Mouse (Mus musculus) cerebral cortex, adult 2 months (tissue): Measurements from ENCODE around the gene Cfap54.

ENCODE experiments used
- WGBS: fragments of 180-500 bp; shearing (Covaris S2); methylation state at CpG from one replicate; pipeline ENCODE4 v1.1.7; 2018; 5-methylcytosine and 5-hydroxymethylcytosine counted together

Cfap54 gene

GRCm38 (mm10) chr10:93062395-93062794 lies 19.0 kb downstream of the Cfap54 start:
- WGBS = 90% methylated on average over 4 of the region's 4 CpGs

- WGBS = 37% methylated on average over 6 of the region's 6 CpGs
Observed at GRCm38 (mm10) chr10:93053867-93054266, 27.6 kb downstream of the Cfap54 start.

GRCm38 (mm10) chr10:93053315-93053714 lies 28.1 kb downstream of the Cfap54 start:
- 46% methylated on average over 4 of the region's 4 CpGs for WGBS

- WGBS = 15% methylated on average over 13 of the region's 13 CpGs
Observed at GRCm38 (mm10) chr10:93051016-93051726, 30.2 kb downstream of the Cfap54 start.

GRCm38 (mm10) chr10:93050571-93050970 lies 30.8 kb downstream of the Cfap54 start:
- WGBS = 41% methylated on average over 3 of the region's 3 CpGs

GRCm38 (mm10) chr10:93043195-93043594 lies 38.2 kb downstream of the Cfap54 start:
- 95% methylated on average over 10 of the region's 10 CpGs for WGBS

- 91% methylated on average over 3 of the region's 3 CpGs for WGBS
Observed at GRCm38 (mm10) chr10:93041850-93042249, 39.6 kb downstream of the Cfap54 start.

GRCm38 (mm10) chr10:93041392-93041791 lies 40.0 kb downstream of the Cfap54 start:
- WGBS = 74% methylated on average over 4 of the region's 4 CpGs

- WGBS = 56% methylated on average over 3 of the region's 3 CpGs
Observed at GRCm38 (mm10) chr10:93036532-93036931, 44.9 kb downstream of the Cfap54 start.

GRCm38 (mm10) chr10:93035489-93035888 lies 45.9 kb downstream of the Cfap54 start:
- WGBS = 51% methylated on average over 10 of the region's 10 CpGs

GRCm38 (mm10) chr10:93023295-93023694 lies 58.1 kb downstream of the Cfap54 start:
- 86% methylated on average over 8 of the region's 8 CpGs for WGBS

- 25% methylated on average over 8 of the region's 8 CpGs for WGBS
Observed at GRCm38 (mm10) chr10:93014059-93014795, 67.2 kb downstream of the Cfap54 start.

GRCm38 (mm10) chr10:93011085-93011484 lies 70.3 kb downstream of the Cfap54 start:
- 80% methylated on average over 14 of the region's 14 CpGs for WGBS

GRCm38 (mm10) chr10:93006970-93007369 lies 74.4 kb downstream of the Cfap54 start:
- 74% methylated on average over 3 of the region's 3 CpGs for WGBS

GRCm38 (mm10) chr10:93006405-93006804 lies 75.0 kb downstream of the Cfap54 start:
- 82% methylated on average over 9 of the region's 9 CpGs for WGBS

GRCm38 (mm10) chr10:92998536-92998935 lies 82.9 kb downstream of the Cfap54 start:
- 88% methylated on average over 9 of the region's 9 CpGs for WGBS

- WGBS = 93% methylated on average over 7 of the region's 7 CpGs
Observed at GRCm38 (mm10) chr10:92995186-92995585, 86.2 kb downstream of the Cfap54 start.

GRCm38 (mm10) chr10:92994340-92994739 lies 87.1 kb downstream of the Cfap54 start:
- 62% methylated on average over 3 of the region's 3 CpGs for WGBS

- WGBS = 66% methylated on average over 2 of the region's 2 CpGs
Observed at GRCm38 (mm10) chr10:92990576-92990975, 90.8 kb downstream of the Cfap54 start.

- 80% methylated on average over 3 of the region's 3 CpGs for WGBS
Observed at GRCm38 (mm10) chr10:92965134-92965533, 116.3 kb downstream of the Cfap54 start.

- 90% methylated on average over 1 of the region's 1 CpGs for WGBS
Observed at GRCm38 (mm10) chr10:92950044-92950443, 131.4 kb downstream of the Cfap54 start.

- WGBS = 59% methylated on average over 7 of the region's 7 CpGs
Observed at GRCm38 (mm10) chr10:92942848-92943645, 138.4 kb downstream of the Cfap54 start.
